ENCODE assay signal across 24 mouse cellular contexts in the genomic region with DNA sequence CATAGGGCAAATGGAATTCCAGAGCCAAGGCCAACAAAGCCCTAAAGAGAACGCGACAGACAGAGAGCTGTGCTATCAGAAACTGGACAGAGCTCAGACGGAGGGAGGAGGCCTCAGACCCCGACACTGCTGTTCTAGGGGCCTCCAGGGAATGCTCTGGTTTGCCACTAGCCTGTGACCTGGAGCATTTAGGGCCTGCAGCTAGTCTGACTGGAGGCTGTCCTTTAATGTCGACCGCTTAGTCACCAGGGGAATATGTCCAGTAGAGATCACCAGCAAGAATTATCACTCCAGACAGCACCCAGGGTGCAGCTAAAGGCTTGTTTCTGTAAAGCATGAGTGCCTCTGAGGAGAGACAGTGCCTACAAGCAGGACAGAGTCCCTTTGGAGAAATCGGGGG.
"Had no signal": no experiment of that assay in that cellular context is flagged by ENCODE, and none has a peak within 500 bp of the region (broad histone marks: within the 10 kb centered on the region; RNA-seq: fewer than 3 reads in every experiment).

No protein-coding gene starts in this region.

- H3K4me3 ChIP-seq: layer of hippocampus, adult 2 months; limb, embryonic 10.5 days; limb, embryonic 13.5 days; liver, embryonic 12.5 days; liver, embryonic 15.5 days; lung, embryonic 15.5 days; megakaryocyte, embryonic 14.5 days; midbrain, embryonic 10.5 days; midbrain, embryonic 13.5 days; myocyte; neural tube, embryonic 13.5 days; stomach, embryonic 15.5 days had no signal

- DNase-seq: kidney, postnatal 25 days; layer of hippocampus, adult 9-11 months; liver; lung, adult 18-20 months; lung, postnatal 10 days; lung, postnatal 36 days; retina, postnatal 1 day; right cerebral cortex, postnatal 25 days; spleen, adult 18-20 months; thymus, postnatal 25 days had no signal

- H3K4me1 ChIP-seq: limb, embryonic 10.5 days; limb, embryonic 13.5 days; liver, embryonic 12.5 days; liver, embryonic 15.5 days; lung, embryonic 15.5 days; midbrain, embryonic 10.5 days; midbrain, embryonic 13.5 days; neural tube, embryonic 13.5 days; stomach, embryonic 15.5 days had no signal

- H3K4me2 ChIP-seq: limb, embryonic 13.5 days; liver, embryonic 12.5 days; liver, embryonic 15.5 days; lung, embryonic 15.5 days; midbrain, embryonic 13.5 days; neural tube, embryonic 13.5 days; stomach, embryonic 15.5 days had no signal

- ATAC-seq: liver, embryonic 12.5 days; midbrain, embryonic 13.5 days; midbrain, embryonic 16.5 days had no signal

- H3K27ac ChIP-seq: kidney, postnatal 0 days; layer of hippocampus, adult 2 months; limb, embryonic 10.5 days; limb, embryonic 13.5 days; liver, embryonic 12.5 days; liver, embryonic 15.5 days; lung, embryonic 15.5 days; midbrain, embryonic 10.5 days; midbrain, embryonic 13.5 days; neural tube, embryonic 13.5 days; stomach, embryonic 15.5 days had no signal

- H3K9me3 ChIP-seq: limb, embryonic 10.5 days; limb, embryonic 13.5 days; liver, embryonic 12.5 days; liver, embryonic 15.5 days; lung, embryonic 15.5 days; megakaryocyte, embryonic 14.5 days; midbrain, embryonic 10.5 days; midbrain, embryonic 13.5 days; neural tube, embryonic 13.5 days; stomach, embryonic 15.5 days had no signal

- H3K9ac ChIP-seq: limb, embryonic 13.5 days; liver, embryonic 12.5 days; liver, embryonic 15.5 days; lung, embryonic 15.5 days; midbrain, embryonic 13.5 days; neural tube, embryonic 13.5 days; stomach, embryonic 15.5 days had no signal

- H3K27me3 ChIP-seq: limb, embryonic 13.5 days; liver, embryonic 12.5 days; liver, embryonic 15.5 days; lung, embryonic 15.5 days; megakaryocyte, embryonic 14.5 days; midbrain, embryonic 13.5 days; neural tube, embryonic 13.5 days; stomach, embryonic 15.5 days had no signal
